Mouse (Mus musculus): ENCODE data around the gene Nav3. TPM values are rescaled to one million over a fixed set of nuclear protein-coding genes. Genes with fewer than 3 reads are reported as not detected.

The Nav3 gene
- polyA plus RNA-seq, 1 experiment from 2014 or later: 0.96 TPM

DNA sequence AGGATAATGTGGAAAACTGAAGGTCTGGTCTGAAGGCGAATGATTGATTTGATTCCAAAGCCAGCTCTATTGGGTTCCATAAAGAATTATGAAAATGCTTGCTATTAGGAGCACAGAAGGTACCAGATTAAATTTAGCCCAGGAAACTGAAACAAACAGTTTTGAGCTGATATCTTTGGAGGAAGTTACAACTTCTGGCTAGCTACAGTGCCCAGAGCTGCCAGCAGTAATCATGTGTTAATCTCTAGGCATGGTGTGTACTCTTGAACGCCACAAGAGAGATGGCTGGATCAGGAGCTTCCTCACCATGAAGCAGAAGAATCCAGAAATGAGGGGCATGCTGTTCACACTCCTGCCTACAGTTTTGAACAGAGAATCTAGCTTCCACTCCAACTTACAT is 300.5 kb downstream of the Nav3 start:
- no peaks in the 10 kb centered on the region for H3K36me3 ChIP-seq (ENCODE audit: control insufficient read depth, insufficient read depth, low read length)
- no peak overlapping the region for H3K4me2 ChIP-seq (replicated peaks; ENCODE audit: low read depth)
- no peaks in the 10 kb centered on the region for H3K27me3 ChIP-seq (ENCODE audit: control insufficient read depth, insufficient read depth, low read length)
- H3K4me3 ChIP-seq (ENCODE audit: low read depth, low read length): no peak overlapping the region
- DNase-seq (ENCODE audit: low spot score) (no peak), ATAC-seq (ENCODE audit: low FRiP score, low TSS enrichment) (no peak)
- 83% methylated on average over 2 of the region's 2 CpGs for WGBS
- no peak for TF ChIP-seq CTCF (IDR thresholded peaks at IDR 0.05; ENCODE audit: low read depth)
- no peak for TF ChIP-seq EP300 (optimal IDR thresholded peaks at IDR 0.05)
- no peak overlapping the region for H3K27ac ChIP-seq (replicated peaks)
- no peaks in the 10 kb centered on the region for H3K9me3 ChIP-seq (ENCODE audit: control insufficient read depth, low read length)
- no peak overlapping the region for H3K9ac ChIP-seq (ENCODE audit: low read length)
- no peaks in the 10 kb centered on the region for H3K4me1 ChIP-seq (replicated peaks; ENCODE audit: control insufficient read depth, insufficient read depth)

GRCm38 (mm10) chr10:110154873-110155237 is 301.1 kb downstream of the Nav3 start:
- Histone ChIP-seq H3K9me3 (ENCODE audit: control insufficient read depth, low read length) (no peaks in the 10 kb centered on the region), H3K36me3 (ENCODE audit: control insufficient read depth, insufficient read depth, low read length) (no peaks in the 10 kb centered on the region), H3K27me3 (ENCODE audit: control insufficient read depth, insufficient read depth, low read length) (no peaks in the 10 kb centered on the region), H3K27ac (replicated peaks) (no peak overlapping the region), H3K4me1 (replicated peaks; ENCODE audit: control insufficient read depth, insufficient read depth) (no peaks in the 10 kb centered on the region), H3K4me3 (ENCODE audit: low read depth, low read length) (no peak overlapping the region), H3K9ac (ENCODE audit: low read length) (no peak overlapping the region), H3K4me2 (replicated peaks; ENCODE audit: low read depth) (no peak overlapping the region)
- DNase-seq (ENCODE audit: low spot score) (no peak), ATAC-seq (ENCODE audit: low FRiP score, low TSS enrichment) (no peak)
- TF ChIP-seq CTCF (IDR thresholded peaks at IDR 0.05; ENCODE audit: low read depth): no peak
- TF ChIP-seq EP300 (optimal IDR thresholded peaks at IDR 0.05): no peak
- WGBS: 75% methylated on average over 1 of the region's 1 CpGs

DNA sequence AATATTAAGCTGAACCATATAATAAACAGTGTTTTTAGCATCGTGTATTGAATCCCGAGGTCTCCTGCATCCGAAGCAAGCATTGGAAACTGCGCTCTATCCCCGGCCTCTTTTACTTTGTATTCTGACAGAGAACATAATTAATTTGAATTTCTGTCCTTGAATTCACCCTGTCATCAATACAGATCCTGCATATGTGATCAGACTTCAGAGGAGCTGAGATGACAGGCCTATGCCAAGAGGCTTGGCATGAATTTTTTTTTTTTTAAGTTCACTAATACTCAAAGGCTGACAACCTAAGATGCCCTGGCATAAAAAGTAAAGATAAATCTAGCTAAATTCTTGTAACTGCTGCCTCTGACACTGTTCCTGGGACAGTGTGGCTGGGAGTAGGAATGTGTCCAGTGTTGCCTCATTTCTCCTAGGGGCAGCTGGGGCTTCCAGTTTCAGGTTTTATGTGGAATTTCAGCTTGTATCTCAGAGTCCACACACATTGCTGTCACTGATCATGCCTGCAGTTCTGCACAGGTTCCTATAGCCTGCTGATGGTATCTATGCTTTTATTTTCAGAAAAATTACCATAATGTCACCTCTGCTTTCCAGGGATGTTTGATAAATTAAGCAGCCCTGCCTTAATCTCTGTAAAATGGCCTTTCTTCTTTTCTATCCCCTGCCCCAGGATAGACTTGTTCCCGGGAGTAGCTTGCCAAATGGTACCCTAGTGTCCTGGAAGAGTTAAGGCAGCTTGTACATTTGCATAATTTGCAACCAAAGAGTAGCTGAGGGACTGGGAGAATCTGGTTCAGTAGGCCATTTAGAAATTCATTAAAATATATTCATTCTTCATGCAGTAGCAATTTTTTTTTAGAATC is 301.8 kb downstream of the Nav3 start:
- Histone ChIP-seq H3K4me3 (ENCODE audit: low read depth, low read length) (no peak overlapping the region), H3K27me3 (ENCODE audit: control insufficient read depth, insufficient read depth, low read length) (no peaks in the 10 kb centered on the region), H3K4me2 (replicated peaks; ENCODE audit: low read depth) (no peak overlapping the region), H3K9me3 (ENCODE audit: control insufficient read depth, low read length) (no peaks in the 10 kb centered on the region), H3K36me3 (ENCODE audit: control insufficient read depth, insufficient read depth, low read length) (no peaks in the 10 kb centered on the region), H3K9ac (ENCODE audit: low read length) (no peak overlapping the region), H3K4me1 (replicated peaks; ENCODE audit: control insufficient read depth, insufficient read depth) (no peaks in the 10 kb centered on the region), H3K27ac (replicated peaks) (no peak overlapping the region)
- TF ChIP-seq EP300 (optimal IDR thresholded peaks at IDR 0.05) (no peak), CTCF (IDR thresholded peaks at IDR 0.05; ENCODE audit: low read depth) (no peak)
- WGBS: 81% methylated on average over 6 of the region's 6 CpGs
- DNase-seq (ENCODE audit: low spot score): no peak
- ATAC-seq (ENCODE audit: low FRiP score, low TSS enrichment): no peak

DNA sequence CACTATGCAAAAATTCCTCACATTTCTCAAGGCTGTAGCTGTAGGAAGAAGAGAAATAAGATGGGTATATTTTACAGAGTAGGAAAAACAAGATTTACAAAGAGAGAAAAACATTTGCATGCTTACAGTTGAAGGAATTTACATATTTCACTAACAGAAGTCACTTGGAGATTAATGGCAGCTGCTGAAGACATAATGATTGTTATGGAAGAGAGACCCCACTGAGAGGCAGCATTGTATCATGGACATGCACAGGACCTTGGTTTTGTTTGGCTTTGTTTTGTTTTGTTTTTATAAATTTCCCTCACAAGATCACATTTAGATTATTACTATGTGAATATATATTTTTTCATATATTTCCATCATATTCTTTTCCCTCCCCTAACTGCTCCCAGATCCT is 335.4 kb downstream of the Nav3 start:
- no peaks in the 10 kb centered on the region for H3K36me3 ChIP-seq (ENCODE audit: control insufficient read depth, insufficient read depth, low read length)
- H3K9me3 ChIP-seq (ENCODE audit: control insufficient read depth, low read length): no peaks in the 10 kb centered on the region
- TF ChIP-seq CTCF (IDR thresholded peaks at IDR 0.05; ENCODE audit: low read depth) (peak; percentile 48), EP300 (optimal IDR thresholded peaks at IDR 0.05) (no peak)
- no peaks in the 10 kb centered on the region for H3K4me1 ChIP-seq (replicated peaks; ENCODE audit: control insufficient read depth, insufficient read depth)
- no peak overlapping the region for H3K4me3 ChIP-seq (ENCODE audit: low read depth, low read length)
- no peak overlapping the region for H3K27ac ChIP-seq (replicated peaks)
- no peaks in the 10 kb centered on the region for H3K27me3 ChIP-seq (ENCODE audit: control insufficient read depth, insufficient read depth, low read length)
- H3K9ac ChIP-seq (ENCODE audit: low read length): no peak overlapping the region
- H3K4me2 ChIP-seq (replicated peaks; ENCODE audit: low read depth): no peak overlapping the region
- DNase-seq (ENCODE audit: low spot score) (no peak), ATAC-seq (ENCODE audit: low FRiP score, low TSS enrichment) (no peak)

- no peak overlapping the region for H3K9ac ChIP-seq (ENCODE audit: low read length)
- H3K4me3 ChIP-seq (ENCODE audit: low read depth, low read length): no peak overlapping the region
- no peaks in the 10 kb centered on the region for H3K9me3 ChIP-seq (ENCODE audit: control insufficient read depth, low read length)
- no peak overlapping the region for H3K4me2 ChIP-seq (replicated peaks; ENCODE audit: low read depth)
- no peaks in the 10 kb centered on the region for H3K4me1 ChIP-seq (replicated peaks; ENCODE audit: control insufficient read depth, insufficient read depth)
- no peak for DNase-seq (ENCODE audit: low spot score)
- no peaks in the 10 kb centered on the region for H3K27me3 ChIP-seq (ENCODE audit: control insufficient read depth, insufficient read depth, low read length)
- no peak for TF ChIP-seq EP300 (optimal IDR thresholded peaks at IDR 0.05)
- WGBS: 45% methylated on average over 2 of the region's 2 CpGs
- ATAC-seq (ENCODE audit: low FRiP score, low TSS enrichment): no peak
- no peaks in the 10 kb centered on the region for H3K36me3 ChIP-seq (ENCODE audit: control insufficient read depth, insufficient read depth, low read length)
- H3K27ac ChIP-seq (replicated peaks): no peak overlapping the region
These were observed 338.7 kb downstream of the Nav3 start for GRCm38 (mm10) chr10:110117341-110117740.

GRCm38 (mm10) chr10:110112669-110113458 is 343.1 kb downstream of the Nav3 start:
- WGBS: 64% methylated on average over 5 of the region's 5 CpGs
- H3K4me1 ChIP-seq (replicated peaks; ENCODE audit: control insufficient read depth, insufficient read depth): no peaks in the 10 kb centered on the region
- H3K4me2 ChIP-seq (replicated peaks; ENCODE audit: low read depth): no peak overlapping the region
- H3K27me3 ChIP-seq (ENCODE audit: control insufficient read depth, insufficient read depth, low read length): no peaks in the 10 kb centered on the region
- no peak for DNase-seq (ENCODE audit: low spot score)
- no peaks in the 10 kb centered on the region for H3K9me3 ChIP-seq (ENCODE audit: control insufficient read depth, low read length)
- H3K9ac ChIP-seq (ENCODE audit: low read length): no peak overlapping the region
- H3K4me3 ChIP-seq (ENCODE audit: low read depth, low read length): no peak overlapping the region
- no peak for TF ChIP-seq EP300 (optimal IDR thresholded peaks at IDR 0.05)
- TF ChIP-seq CTCF (IDR thresholded peaks at IDR 0.05; ENCODE audit: low read depth): no peak
- H3K27ac ChIP-seq (replicated peaks): no peak overlapping the region
- no peak for ATAC-seq (ENCODE audit: low FRiP score, low TSS enrichment)
- no peaks in the 10 kb centered on the region for H3K36me3 ChIP-seq (ENCODE audit: control insufficient read depth, insufficient read depth, low read length)
